Mouse (Mus musculus): ENCODE data around the gene Ezr.
"Not testable (repeated sequence)": the region's sequence is repeated elsewhere in the genome, so short reads cannot be mapped to it uniquely, and the experiment has no call there.

Ezr gene

GRCm38 (mm10) chr17:6743039-6743575 is 39.5 kb downstream of the Ezr start:
- DNase-seq (ENCODE audit: low spot score) = no peak

GRCm38 (mm10) chr17:6742083-6743038 is 40.2 kb downstream of the Ezr start:
- no peak for DNase-seq (ENCODE audit: low spot score)

GRCm38 (mm10) chr17:6741271-6741670 is 41.3 kb downstream of the Ezr start:
- no peak for DNase-seq (ENCODE audit: low spot score)

GRCm38 (mm10) chr17:6740331-6741170 is 42.0 kb downstream of the Ezr start:
- no peak for DNase-seq (ENCODE audit: low spot score)

GRCm38 (mm10) chr17:6739756-6740155 is 42.8 kb downstream of the Ezr start:
- DNase-seq (ENCODE audit: low spot score) = no peak

GRCm38 (mm10) chr17:6739266-6739665 is 43.3 kb downstream of the Ezr start:
- DNase-seq (ENCODE audit: low spot score) = no peak

GRCm38 (mm10) chr17:6738836-6739235 is 43.7 kb downstream of the Ezr start:
- DNase-seq (ENCODE audit: low spot score) = no peak

- DNase-seq (ENCODE audit: low spot score) = no peak
These were observed 45.1 kb downstream of the Ezr start for GRCm38 (mm10) chr17:6737273-6737997.

- no peak for DNase-seq (ENCODE audit: low spot score)
These were observed 46.0 kb downstream of the Ezr start for GRCm38 (mm10) chr17:6736306-6737272.

- no peak for DNase-seq (ENCODE audit: low spot score)
These were observed 47.7 kb downstream of the Ezr start for GRCm38 (mm10) chr17:6734746-6735441.

- no peak for DNase-seq (ENCODE audit: low spot score)
These were observed 49.2 kb downstream of the Ezr start for GRCm38 (mm10) chr17:6733322-6733875.

GRCm38 (mm10) chr17:6732665-6733064 is 49.9 kb downstream of the Ezr start:
- DNase-seq (ENCODE audit: low spot score) = no peak

- no peak for DNase-seq (ENCODE audit: low spot score)
These were observed 51.0 kb downstream of the Ezr start for GRCm38 (mm10) chr17:6731634-6732033.

GRCm38 (mm10) chr17:6731132-6731531 is 51.5 kb downstream of the Ezr start:
- DNase-seq (ENCODE audit: low spot score) = no peak

- DNase-seq (ENCODE audit: low spot score) = no peak
These were observed 53.3 kb downstream of the Ezr start for GRCm38 (mm10) chr17:6729244-6729742.

GRCm38 (mm10) chr17:6727996-6728610 is 54.5 kb downstream of the Ezr start:
- DNase-seq (ENCODE audit: low spot score) = no peak

GRCm38 (mm10) chr17:6713944-6714343 is 68.6 kb downstream of the Ezr start:
- DNase-seq (ENCODE audit: low spot score) = not testable (repeated sequence)

GRCm38 (mm10) chr17:6713483-6713882 is 69.1 kb downstream of the Ezr start:
- DNase-seq (ENCODE audit: low spot score) = not testable (repeated sequence)

GRCm38 (mm10) chr17:6708194-6708593 is 74.4 kb downstream of the Ezr start:
- DNase-seq (ENCODE audit: low spot score) = not testable (repeated sequence)
